Mouse (Mus musculus) kidney, postnatal 25 days (tissue): ENCODE data around the gene Ptgir.
A peak's percentile ranks its signal among the peaks of the same experiment; 100 is the strongest.

Experiments
- DNase-seq, 2 experiments: peaks; one replicate each; pipeline ENCODE4 v3.0.0; 2021; ENCODE audit warnings: mixed read lengths in 2 of 2

Ptgir gene

DNA sequence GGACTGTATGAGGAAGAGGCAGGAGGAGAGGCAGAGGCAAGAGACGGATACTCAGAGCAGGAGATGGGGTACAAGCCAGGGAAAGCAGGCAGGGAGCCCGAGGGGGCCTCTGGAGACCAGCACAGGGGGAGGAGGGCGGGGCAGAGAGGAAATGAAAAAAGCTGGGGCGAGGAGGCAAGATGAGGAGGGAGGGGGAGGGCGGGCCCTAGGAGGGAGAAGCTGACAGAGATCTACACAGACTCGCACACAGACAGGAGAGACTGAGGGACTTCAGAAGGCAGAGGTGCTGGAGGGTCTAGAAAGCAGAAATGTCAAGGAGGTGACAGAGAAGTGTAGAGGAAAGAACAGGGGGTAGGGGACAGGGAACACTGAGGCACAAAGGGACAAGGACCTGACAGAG lies at the start of gene Ptgir:
TSS of gene Ptgir (plus strand) at position 210 of the 400 bp plus-strand sequence.
- DNase-seq, result peak; percentile 52 to 66

DNA sequence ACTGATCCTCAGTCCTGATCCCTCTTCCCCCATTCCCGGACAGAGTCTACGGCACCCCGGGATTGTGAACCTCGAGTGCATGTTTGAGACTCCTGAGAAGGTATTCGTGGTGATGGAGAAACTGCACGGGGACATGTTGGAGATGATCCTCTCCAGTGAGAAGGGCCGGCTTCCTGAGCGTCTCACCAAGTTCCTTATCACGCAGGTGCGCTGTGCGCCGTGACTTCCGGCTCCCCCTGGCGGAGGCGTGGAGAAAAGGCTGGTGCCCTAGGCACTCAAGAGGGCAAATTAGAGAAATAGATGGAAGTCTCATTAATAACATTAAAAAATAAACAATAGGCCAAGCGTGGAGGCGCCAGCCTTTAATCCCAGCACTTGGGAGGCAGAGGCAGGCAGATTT lies 48.0 kb upstream of the Ptgir start:
- DNase-seq, result peak in 1 of 2 experiments; percentile 59

DNA sequence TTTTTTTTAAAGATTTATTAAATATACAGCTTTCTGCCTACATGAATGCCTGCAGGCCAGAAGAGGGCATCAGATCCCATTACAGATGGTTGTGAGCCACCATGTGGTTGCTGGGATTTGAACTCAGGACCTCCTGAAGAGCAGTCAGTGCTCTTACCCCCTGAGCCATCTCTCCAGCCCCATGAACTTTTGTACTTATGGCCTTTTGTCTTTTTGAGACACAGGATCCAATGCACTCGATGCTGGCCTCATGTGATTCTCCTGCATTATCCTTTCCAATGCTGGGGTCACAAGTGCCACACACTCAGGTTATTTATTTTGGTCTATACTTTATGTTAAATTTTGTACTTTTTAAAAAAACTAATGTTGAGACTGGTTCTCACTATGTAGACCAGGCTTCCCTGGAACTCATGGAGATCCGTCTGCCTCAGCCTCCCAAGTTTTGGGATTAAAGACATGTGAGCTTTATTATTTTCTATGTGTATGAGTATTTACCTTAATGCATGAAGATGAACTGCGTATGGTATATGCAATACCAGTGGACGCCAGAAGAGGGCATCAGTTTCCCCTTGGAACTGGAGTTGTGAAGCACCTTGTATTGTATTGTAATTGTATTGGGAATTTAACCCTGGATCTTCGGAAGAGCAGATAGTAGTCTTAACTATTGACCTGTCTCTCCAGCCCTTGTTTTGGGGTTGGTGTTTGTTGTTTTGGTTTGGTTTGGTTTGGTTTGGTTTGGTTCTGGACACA lies 46.2 kb upstream of the Ptgir start:
- DNase-seq, result peak in 1 of 2 experiments; percentile 73

DNA sequence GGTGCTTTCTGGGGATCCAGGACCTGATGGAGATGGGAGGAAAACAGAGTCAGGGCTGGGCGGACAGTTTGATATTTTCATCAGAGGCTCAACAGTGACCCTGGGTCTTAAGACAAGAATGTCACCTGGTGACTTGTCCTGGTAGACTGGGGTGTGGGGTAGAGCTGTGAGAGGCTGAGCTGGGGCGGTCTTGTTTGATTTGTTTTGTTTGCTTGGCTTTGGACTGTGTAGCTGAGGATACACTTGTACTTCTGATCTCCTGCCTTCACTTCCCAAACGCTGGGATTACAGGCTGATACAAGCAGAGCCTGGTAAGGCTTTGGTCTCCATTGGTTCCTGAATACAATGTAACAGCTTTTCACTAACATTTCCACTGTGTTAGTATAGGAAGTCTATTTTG lies 38.8 kb upstream of the Ptgir start:
- DNase-seq, result no peak

DNA sequence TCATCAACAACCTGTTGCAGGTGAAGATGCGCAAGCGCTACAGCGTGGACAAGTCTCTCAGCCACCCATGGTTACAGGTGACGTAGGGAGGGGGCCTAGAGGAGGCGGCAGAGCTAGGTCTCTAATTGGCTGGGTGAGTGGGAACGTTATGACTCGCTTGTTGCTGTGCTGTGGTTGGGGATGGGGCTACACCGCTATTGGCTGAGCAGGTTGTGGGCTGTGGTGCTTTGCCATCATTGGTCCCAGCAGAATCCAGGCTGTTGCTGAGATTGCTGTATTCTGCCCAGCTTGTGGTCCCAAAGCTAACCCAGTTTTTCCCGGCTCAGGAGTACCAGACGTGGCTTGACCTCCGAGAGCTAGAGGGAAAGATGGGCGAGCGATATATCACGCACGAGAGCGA lies 36.8 kb upstream of the Ptgir start:
- DNase-seq, result no peak

DNA sequence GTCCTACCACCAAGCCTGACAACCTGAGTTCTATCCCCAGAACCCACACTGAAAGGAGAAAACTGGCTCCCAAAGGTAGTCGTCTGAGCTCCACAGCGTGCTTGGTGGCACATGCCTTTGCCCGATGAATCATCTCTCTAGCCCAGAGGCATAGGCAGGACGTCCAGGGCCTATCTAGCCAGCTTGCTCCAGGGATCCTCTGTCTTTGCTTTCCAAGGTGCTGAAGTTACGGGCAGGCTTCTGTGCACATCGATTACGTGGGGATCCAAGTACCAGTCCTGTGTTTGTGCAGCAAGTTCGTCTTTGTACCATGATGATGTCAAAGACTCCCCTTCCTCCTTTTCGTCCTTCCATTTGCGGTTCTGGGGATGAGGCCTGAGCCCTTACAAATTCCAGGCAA lies 34.7 kb upstream of the Ptgir start:
- DNase-seq, result no peak

DNA sequence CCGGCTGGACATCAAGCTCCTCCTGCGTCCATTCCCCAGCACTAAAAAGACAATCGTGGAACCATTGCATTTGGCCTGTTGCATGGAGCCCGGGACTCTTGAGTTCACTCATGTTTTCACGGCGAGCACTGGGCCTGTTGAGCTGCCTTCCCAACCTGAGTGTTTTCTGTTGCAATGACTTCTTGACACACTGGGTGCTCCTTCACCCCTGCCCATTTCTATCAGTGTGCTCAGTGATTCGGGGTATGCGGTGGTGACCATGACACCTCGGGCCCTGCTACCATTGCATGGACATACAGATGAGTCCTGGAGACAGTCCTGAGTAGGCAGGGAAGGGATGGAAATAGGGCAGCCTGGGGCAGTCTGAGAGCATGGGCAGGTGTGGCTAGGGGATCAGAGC lies 33.8 kb upstream of the Ptgir start:
- DNase-seq, result no peak

DNA sequence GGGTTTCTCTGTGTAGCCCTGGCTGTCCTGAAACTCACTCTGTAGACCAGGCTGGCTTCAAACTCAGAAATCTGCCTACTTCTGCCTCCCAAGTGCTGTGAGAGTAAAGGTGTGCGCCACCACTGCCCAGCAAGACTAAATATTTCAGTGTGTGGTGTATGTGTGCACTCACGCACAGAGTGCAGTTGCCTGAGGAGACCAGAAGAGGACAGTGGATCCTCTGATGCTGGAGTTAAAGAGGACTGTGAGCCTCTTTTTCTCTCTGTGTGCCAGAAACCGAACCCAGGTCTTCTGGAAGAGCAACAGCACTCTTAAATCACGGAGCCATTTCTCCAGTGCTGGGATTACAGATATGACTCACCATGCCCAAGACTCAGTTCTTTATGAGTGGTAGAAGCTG lies 32.9 kb upstream of the Ptgir start:
- no peak for DNase-seq

DNA sequence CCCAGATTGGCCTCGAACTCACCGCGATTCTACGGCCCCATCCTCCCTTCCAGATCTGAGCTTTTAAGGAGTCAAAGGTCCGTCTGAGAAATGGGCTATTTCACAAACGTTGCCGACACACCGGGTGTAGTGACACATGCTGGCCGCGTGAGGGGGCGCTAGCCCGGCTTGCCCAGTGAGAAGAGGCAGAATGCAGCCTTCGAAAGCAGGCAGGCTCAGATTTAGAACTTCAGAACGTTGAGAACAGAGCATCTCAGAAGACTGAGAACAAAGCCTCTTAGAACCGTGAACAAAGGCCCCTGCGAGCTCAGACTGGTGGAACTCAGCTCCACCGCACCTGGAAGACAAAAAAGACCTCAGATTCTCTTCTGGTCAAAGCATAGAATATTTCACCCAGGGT lies 32.1 kb upstream of the Ptgir start:
- DNase-seq, result peak; percentile 67 to 80

DNA sequence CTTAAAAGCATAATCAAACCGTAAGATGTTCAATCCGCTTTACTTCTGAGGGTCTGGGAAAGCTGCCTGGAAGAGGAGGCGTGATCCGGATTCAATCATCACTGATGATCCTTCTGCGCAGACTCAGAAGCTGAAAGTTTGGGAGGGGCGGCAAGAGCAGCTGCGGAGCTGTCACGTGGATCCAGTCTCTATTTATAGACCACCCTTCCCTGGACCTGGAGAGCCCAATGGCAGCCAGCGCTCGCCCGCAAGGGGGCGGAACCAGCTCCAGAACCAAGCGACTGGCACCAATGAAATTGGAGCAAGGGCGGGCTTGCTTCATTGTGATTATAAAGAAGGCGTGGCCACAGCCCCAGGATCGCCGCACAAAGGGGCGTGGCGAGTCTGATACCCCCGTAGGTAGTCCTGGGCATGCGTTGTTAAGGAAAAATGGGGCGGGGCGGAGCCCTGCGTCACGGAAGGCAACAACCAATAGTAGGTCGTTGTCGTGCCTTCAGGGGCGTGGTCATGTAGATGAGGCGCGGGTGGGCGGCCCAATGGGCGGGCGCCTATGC lies 31.5 kb upstream of the Ptgir start:
- peak; percentile 100 for DNase-seq

DNA sequence AGATGAGACGGTGACA lies 31.2 kb upstream of the Ptgir start, which contains the start of gene Dact3:
TSS of gene Dact3 (plus strand) at position 8 of the 16 bp plus-strand sequence.
- DNase-seq, result no peak

DNA sequence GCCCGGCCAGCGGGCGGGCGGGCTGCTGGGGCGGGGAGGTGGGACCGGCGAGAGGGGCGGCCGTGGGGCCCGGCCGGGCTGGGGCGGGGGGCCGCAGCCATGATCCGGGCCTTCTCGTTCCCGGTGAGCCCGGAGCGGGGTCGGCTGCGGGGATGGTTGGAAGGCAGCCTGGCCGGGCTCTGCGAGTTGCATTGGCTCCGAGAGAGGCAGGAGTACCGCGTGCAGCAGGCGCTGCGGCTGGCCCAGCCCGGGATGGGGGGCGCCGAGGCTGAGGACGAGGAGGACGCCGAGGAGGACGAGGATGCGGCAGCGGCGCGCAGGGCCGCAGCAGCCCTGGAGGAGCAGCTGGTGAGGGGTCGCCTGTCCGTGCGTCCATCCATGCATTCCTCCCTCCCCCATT lies 31.0 kb upstream of the Ptgir start:
- DNase-seq, result no peak

DNA sequence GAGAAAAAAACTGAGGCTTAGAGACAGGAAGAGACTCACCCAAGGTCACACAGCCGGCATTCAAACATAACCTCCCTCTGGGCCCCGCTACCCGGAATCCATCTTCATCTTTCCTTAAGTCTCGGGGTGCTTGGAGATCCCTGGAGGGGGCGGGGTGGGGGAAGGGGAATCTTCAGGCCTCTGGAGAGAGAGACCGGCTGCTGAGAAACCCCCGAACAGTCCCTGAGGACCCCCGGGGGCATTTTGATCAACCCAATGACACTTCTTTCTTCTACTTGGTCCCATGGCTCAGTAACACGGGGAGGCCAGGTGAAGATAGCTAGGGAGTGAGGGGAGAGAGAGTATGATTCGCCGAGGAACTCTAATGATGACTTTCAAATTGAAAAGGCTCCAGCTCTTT lies 30.3 kb upstream of the Ptgir start:
- no peak for DNase-seq

DNA sequence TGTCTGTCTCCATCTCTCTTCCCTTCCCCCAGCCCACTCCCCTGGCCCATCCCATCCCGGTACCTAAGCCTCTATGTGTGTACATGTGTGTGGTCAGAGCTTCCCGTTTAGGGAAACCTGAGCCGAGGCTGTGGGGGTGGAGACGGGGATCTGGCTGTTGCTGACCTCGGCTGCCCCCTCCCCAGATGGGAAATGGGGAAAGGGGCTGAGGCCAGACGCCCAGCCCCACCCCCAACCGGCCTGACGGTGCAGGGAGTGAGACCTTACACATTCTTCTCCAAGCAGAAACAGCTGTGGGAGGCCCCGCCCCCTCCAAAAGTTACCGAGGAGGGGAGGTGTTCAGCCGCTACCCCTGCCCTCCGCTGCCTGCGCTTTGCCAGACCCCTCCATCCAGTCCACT lies 29.7 kb upstream of the Ptgir start:
- peak in 1 of 2 experiments; percentile 60 for DNase-seq

DNA sequence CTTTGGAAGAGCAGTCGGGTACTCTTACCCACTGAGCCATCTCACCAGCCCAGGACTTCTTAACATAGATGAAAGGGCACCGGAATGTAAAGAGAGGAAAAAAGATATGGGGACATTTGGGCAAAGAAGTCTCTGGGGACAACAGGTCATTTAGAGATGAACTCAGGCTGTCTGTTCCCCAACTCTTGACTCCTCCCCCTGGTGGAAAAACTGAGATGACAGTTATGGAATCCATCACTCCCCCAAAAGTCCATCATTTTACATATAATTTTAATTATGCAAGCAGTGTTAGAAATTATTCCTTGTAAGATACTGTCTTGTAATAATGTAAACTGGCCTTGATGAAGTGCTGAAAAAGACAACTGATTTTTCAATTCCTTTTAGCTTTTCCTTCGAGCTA lies 28.6 kb upstream of the Ptgir start:
- no peak for DNase-seq

DNA sequence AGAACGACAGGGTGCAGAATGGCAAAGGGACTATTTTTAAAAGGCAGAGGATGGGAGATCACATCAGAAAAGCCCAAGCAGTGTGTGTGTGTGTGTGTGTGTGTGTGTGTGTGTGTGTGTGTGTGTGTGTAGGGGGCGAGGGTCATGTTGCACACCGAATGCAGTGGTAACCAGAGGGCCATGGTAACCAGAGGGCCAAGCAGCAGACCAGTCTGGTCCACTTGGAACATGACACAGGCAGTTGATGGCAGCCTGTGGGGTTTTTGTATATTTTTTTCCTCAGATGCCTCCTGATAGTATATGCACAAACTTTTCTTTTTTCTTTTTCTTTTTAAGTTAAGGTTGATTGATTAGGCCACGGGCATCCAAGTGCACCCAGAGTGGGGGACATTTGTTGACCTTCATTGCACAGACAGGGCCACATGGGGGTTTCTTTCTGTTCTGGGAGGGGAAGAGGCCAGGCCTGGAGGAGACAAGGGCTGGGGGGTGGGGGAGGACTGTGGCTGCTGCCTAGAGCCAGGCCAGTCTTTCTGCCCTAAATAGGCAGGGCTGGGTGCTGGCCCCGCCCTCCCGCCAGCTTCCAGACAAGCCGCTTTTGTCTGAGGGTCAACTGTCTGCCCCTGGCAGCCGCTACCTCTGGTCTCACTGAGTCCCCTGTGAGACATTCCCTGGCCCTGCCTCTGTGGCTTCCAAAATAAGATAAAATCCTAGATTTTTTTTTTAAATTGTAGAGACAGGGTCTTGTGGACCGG lies 26.3 kb upstream of the Ptgir start:
- no peak for DNase-seq

DNA sequence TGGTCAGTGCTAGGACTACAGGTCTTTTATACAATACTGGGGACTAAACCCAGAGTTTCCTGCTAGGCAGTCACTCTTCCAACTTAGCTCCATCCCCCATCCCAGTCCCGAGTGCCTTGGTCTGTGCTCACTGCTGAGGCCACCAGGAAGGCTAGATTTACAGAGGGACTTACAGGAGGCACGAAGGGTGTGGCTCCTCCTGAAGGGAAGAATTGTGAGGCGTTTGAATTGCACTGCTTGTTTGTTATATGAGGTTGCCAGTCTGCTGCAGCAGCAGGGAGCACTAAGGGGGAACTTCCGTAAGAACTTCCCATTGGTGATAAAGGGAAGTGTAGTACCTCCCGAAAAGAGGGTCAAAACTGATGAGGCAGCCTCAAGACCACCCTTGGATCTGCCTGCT lies 25.7 kb upstream of the Ptgir start:
- DNase-seq, result no peak

DNA sequence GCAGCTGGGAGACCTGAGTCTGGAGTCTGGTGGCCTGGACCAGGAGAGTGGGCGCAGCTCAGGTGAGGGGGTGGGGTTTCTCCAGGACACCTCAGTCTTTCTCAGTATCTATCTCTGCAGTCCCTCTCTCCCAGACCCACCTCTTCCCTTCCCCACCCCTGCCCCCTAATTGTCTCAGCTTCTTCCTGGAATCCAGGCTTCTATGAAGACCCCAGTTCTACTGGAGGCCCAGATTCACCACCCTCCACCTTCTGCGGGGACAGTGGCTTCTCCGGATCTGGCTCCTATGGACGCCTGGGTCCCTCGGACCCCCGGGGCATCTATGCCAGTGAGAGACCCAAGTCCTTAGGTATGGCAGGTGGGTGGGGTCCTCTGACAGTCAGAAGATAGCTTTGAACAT lies 23.1 kb upstream of the Ptgir start:
- DNase-seq, result no peak

DNA sequence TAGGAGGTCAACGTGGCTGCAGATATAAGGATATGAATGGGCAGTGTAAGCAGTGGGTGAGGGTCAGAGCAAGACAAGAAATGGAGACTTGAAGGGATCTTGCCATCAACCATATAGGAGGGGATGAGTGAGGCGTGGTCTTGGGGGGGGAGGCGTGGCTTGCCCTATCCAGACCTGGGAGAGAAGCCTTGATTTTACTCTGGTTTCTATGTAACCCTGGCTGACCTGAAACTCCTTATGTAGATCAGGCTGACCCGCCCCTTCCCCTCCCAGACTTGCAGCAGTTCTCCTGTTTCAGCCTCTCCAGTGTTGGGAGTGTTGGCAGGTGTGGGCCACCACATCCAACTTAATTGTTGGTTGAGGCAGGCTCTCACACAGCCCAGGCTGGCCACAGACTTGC lies 22.0 kb upstream of the Ptgir start:
- no peak for DNase-seq

DNA sequence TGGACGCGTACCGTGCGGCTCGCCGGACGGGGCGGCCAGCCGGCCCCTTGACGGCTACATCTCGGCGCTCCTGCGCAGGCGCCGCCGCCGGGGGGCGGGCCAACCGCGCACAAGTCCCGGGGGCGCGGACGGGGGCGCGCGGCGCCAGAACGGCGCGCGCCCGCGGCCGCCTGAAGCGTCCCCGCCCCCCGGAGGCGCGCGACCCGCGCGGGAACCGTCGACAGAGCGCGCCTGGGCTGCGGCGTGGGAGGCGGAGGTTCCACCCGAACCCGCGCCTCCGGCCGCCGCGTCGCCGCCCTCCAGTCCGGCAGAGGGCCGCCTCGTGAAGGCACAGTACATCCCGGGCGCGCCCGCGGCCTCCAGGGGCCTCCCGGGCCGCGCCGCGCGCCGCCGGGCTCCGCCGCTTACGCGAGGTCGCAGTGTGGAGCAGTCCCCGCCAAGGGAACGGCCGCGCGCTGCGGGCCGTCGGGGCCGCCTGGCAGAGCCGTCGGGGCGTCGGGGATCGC lies 21.0 kb upstream of the Ptgir start:
- no peak for DNase-seq

DNA sequence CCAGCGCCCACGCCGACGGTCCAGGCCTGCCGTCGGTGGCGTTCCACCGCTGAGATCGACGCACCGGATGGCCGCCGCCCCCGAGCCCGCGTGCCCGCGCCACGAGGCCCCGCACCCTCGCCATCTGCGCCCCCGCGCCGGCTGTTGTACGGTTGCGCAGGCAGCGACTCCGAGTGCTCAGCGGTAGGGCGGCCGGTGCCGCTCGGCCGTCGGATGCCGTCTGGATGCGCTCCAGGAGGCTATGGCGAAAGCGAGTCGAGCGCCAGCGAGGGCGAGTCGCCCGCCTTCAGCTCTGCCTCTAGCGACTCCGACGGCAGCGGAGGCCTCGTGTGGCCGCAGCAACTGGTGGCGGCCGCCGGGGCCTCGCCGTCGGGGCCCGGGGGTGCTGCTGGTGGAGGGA lies 20.4 kb upstream of the Ptgir start:
- no peak for DNase-seq

DNA sequence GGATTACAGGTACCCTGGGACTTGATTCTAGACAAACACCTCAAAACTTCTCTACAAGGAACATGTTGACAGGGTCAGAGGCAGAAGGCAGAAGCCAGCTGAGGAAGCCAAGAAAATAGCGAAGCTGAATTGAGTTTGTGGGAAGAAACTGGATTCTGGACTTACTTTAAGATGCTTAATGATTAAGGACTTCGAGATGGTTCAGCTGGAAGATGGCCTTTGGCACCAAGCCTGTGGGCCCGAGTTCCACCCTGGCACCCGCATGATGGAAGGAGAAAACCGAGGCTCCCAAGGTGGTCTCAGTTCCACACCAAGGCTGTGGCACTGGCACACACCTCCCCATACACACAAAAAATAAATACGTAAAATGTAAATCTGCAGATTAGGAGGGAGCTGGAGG lies 15.8 kb upstream of the Ptgir start:
- peak in 1 of 2 experiments; percentile 53 for DNase-seq

DNA sequence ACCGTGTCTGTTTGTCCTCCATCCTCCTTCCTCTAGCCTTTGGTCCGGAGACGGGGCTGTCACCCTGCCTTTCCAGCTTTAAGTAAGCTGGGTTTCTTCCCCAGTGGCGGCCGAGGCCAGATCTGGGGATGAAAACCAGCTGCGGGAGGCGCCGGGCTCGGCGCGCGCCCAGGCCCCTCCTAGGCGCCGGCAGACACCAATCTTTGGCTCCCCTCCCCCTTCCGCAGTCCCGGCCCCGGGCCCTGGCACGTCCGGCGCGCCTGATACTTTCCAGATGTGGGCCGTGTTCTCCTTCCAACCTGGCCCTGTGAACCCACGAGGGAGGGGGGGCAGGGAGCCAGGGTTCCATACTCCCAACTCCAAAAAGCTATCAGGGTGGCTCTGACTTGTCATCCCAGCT lies 15.3 kb upstream of the Ptgir start:
- peak; percentile 74 to 79 for DNase-seq

DNA sequence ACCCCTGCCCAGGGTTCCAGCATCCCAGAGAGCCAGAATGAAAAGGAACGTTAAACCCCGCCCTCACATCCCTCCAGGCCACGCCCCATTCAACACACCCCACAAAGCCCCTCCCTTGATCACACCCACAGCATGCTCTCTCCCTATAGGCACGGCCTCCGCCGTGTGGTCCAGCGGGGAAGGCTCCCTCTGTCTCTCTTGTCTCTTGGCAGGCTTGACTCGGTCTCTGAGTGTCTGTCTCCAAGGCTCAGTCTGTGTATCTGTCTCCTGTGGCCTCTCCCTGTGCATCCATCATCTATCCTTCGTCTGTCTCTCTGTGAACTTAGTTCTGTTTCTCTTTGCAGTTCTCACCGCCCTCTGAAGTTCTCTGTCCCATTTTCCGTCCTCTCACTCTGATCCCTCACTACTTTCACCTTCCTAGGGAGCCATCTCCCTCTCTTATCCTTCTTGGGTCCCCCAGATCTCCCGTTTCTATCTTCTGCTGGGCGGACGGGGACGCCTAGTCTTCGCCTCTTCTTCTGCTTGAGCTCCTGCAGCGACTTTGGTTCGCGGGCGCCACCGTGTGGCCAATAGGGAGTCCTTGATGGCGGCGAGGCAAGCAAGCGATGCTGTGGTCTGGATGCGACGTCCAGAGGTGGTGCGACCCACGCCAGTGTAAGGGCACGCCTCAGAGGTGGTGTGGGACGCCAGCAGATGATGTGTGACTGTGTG lies 14.5 kb upstream of the Ptgir start, which contains the start of gene Gng8:
TSS of gene Gng8 (plus strand) at position 146 of the 711 bp plus-strand sequence.
- DNase-seq, result peak; percentile 87 to 93
